Mouse (Mus musculus): ENCODE data around the gene Gm10142.
"Not testable (repeated sequence)": the region's sequence is repeated elsewhere in the genome, so short reads cannot be mapped to it uniquely, and the experiment has no call there.

The Gm10142 gene

GRCm38 (mm10) chr10:77715507-77715906, at the start of gene Gm10142:
Gene Gm10142, plus strand, starts transcription at chr10:77715807.
- DNase-seq (ENCODE audit: low spot score) = no peak

GRCm38 (mm10) chr10:77666342-77666741, 49.3 kb upstream of the Gm10142 start:
- no peak for DNase-seq (ENCODE audit: low spot score)

GRCm38 (mm10) chr10:77667402-77667801, 48.2 kb upstream of the Gm10142 start:
- no peak for DNase-seq (ENCODE audit: low spot score)

- no peak for DNase-seq (ENCODE audit: low spot score)
Observed at GRCm38 (mm10) chr10:77670710-77671109, 44.9 kb upstream of the Gm10142 start.

- no peak for DNase-seq (ENCODE audit: low spot score)
Observed at GRCm38 (mm10) chr10:77671519-77671918, 44.1 kb upstream of the Gm10142 start.

- no peak for DNase-seq (ENCODE audit: low spot score)
Observed at GRCm38 (mm10) chr10:77673765-77674164, 41.8 kb upstream of the Gm10142 start.

- no peak for DNase-seq (ENCODE audit: low spot score)
Observed at GRCm38 (mm10) chr10:77677562-77677961, 38.0 kb upstream of the Gm10142 start.

- no peak for DNase-seq (ENCODE audit: low spot score)
Observed at GRCm38 (mm10) chr10:77682994-77683393, 32.6 kb upstream of the Gm10142 start.

- DNase-seq (ENCODE audit: low spot score) = no peak
Observed at GRCm38 (mm10) chr10:77684181-77684580, 31.4 kb upstream of the Gm10142 start.

- no peak for DNase-seq (ENCODE audit: low spot score)
Observed at GRCm38 (mm10) chr10:77685895-77686664, 29.5 kb upstream of the Gm10142 start, which contains the start of gene Tspear. Gene Tspear, plus strand, starts transcription at chr10:77686569.

- DNase-seq (ENCODE audit: low spot score) = no peak
Observed at GRCm38 (mm10) chr10:77687021-77687420, 28.6 kb upstream of the Gm10142 start.

GRCm38 (mm10) chr10:77690356-77690807, 25.2 kb upstream of the Gm10142 start, which contains the start of gene Gm19402:
Gene Gm19402, minus strand, starts transcription at chr10:77690757.
- not testable (repeated sequence) for DNase-seq (ENCODE audit: low spot score)

- no peak for DNase-seq (ENCODE audit: low spot score)
Observed at GRCm38 (mm10) chr10:77697133-77697532, 18.5 kb upstream of the Gm10142 start, which contains the start of gene Gm9508. Gene Gm9508, minus strand, starts transcription at chr10:77697233.

GRCm38 (mm10) chr10:77706326-77706725, 9.3 kb upstream of the Gm10142 start, which contains the start of gene Gm10272:
Gene Gm10272, plus strand, starts transcription at chr10:77706626.
- no peak for DNase-seq (ENCODE audit: low spot score)

- no peak for DNase-seq (ENCODE audit: low spot score)
Observed at GRCm38 (mm10) chr10:77709831-77710230, 5.8 kb upstream of the Gm10142 start.

GRCm38 (mm10) chr10:77711157-77711556, 4.5 kb upstream of the Gm10142 start, which contains the start of gene Gm10024:
Gene Gm10024, plus strand, starts transcription at chr10:77711457.
- DNase-seq (ENCODE audit: low spot score) = not testable (repeated sequence)

GRCm38 (mm10) chr10:77713734-77714133, 1.9 kb upstream of the Gm10142 start:
- DNase-seq (ENCODE audit: low spot score) = no peak

- not testable (repeated sequence) for DNase-seq (ENCODE audit: low spot score)
Observed at GRCm38 (mm10) chr10:77720299-77720698, 4.7 kb downstream of the Gm10142 start, which contains the start of gene Krtap12-1. Gene Krtap12-1, plus strand, starts transcription at chr10:77720599.

- no peak for DNase-seq (ENCODE audit: low spot score)
Observed at GRCm38 (mm10) chr10:77724855-77725254, 9.2 kb downstream of the Gm10142 start.

- no peak for DNase-seq (ENCODE audit: low spot score)
Observed at GRCm38 (mm10) chr10:77726186-77726585, 10.6 kb downstream of the Gm10142 start, which contains the start of gene Gm10100. Gene Gm10100, plus strand, starts transcription at chr10:77726486.

- DNase-seq (ENCODE audit: low spot score) = no peak
Observed at GRCm38 (mm10) chr10:77728280-77728679, 12.7 kb downstream of the Gm10142 start.

GRCm38 (mm10) chr10:77729241-77729640, 13.6 kb downstream of the Gm10142 start:
- DNase-seq (ENCODE audit: low spot score) = no peak

- no peak for DNase-seq (ENCODE audit: low spot score)
Observed at GRCm38 (mm10) chr10:77735928-77736327, 20.3 kb downstream of the Gm10142 start.

Measured in MN1 (cell line).